Mouse (Mus musculus) heart, postnatal 0 days (tissue): ENCODE data around the gene 5730522E02Rik. TPM values are rescaled to one million over a fixed set of nuclear protein-coding genes. Genes with fewer than 3 reads are reported as not detected.

Experiments
- ATAC-seq: fragments of 200-750 bp; cut with Nextera tagmentation; 2 replicates; pipeline ENCODE4 v1.8.0; 2017; ENCODE audit warnings: low read depth, moderate number of reproducible peaks, moderate library complexity; ENCODE audit not compliant: insufficient read depth
- DNase-seq: peaks from one replicate; pipeline ENCODE4 v3.0.0-alpha.2; 2016; ENCODE audit warnings: low spot score
- H3K27ac ChIP-seq: fragments of 300-500 bp; sonication (generic); 2 replicates; pipeline ENCODE4 v1.5.1; 2014; ENCODE audit warnings: low read depth, mild to moderate bottlenecking
- H3K27me3 ChIP-seq: fragments of 300-500 bp; sonication (generic); 2 replicates; pipeline ENCODE4 v1.6.1; 2014; ENCODE audit warnings: low read length, mixed read lengths; ENCODE audit not compliant: control insufficient read depth, insufficient read depth
- H3K36me3 ChIP-seq: fragments of 300-500 bp; sonication (generic); replicated peaks from 2 replicates; pipeline ENCODE4 v1.6.1; 2014; ENCODE audit warnings: low read length, mixed read lengths; ENCODE audit not compliant: control insufficient read depth, insufficient read depth
- H3K4me1 ChIP-seq: fragments of 300-500 bp; sonication (generic); 2 replicates; pipeline ENCODE4 v1.6.1; 2014; ENCODE audit warnings: antibody characterized with exemption; ENCODE audit not compliant: control insufficient read depth, insufficient read depth
- H3K4me2 ChIP-seq: fragments of 300-500 bp; sonication (generic); 2 replicates; pipeline ENCODE4 v1.6.1; 2014; ENCODE audit warnings: low read depth, mild to moderate bottlenecking, low read length, moderate library complexity
- H3K4me3 ChIP-seq: fragments of 300-500 bp; sonication (generic); 2 replicates; pipeline ENCODE4 v1.5.1; 2014; ENCODE audit warnings: low read depth, low read length
- H3K9ac ChIP-seq: fragments of 300-500 bp; sonication (generic); replicated peaks from 2 replicates; pipeline ENCODE4 v1.6.1; 2014; ENCODE audit warnings: low read depth, low read length, mixed read lengths
- H3K9me3 ChIP-seq: fragments of 300-500 bp; sonication (generic); replicated peaks from 2 replicates; pipeline ENCODE4 v1.6.1; 2016; ENCODE audit warnings: low read length; ENCODE audit not compliant: control insufficient read depth
- CTCF ChIP-seq: IDR thresholded peaks from 2 replicates; pipeline ENCODE4 v1.5.1; 2016; ENCODE audit warnings: antibody characterized with exemption, control low read depth, low read depth
- EP300 ChIP-seq: IDR thresholded peaks from 2 replicates; pipeline ENCODE4 v1.6.1; 2016; ENCODE audit warnings: antibody characterized with exemption, low read depth
- WGBS: fragments of 180-500 bp; shearing (Covaris S2); extraction: QIAGEN DNeasy Blood & Tissue Kit; methylation state at CpG from one replicate; pipeline ENCODE4 v1.1.7; 2014; 5-methylcytosine and 5-hydroxymethylcytosine counted together
- polyA plus RNA-seq: library from polyadenylated mRNA; unstranded; fragments of >200 nt; fragmentation: Nextera tagmentation; extraction: Ambion mirVana; gene quantifications from 2 replicates; pipeline ENCODE4 v1.2.1, GENCODE M21; 2015
- total RNA-seq: library from RNA; depleted of rRNA; stranded (reverse); fragments of >200 nt; gene quantifications from 2 replicates; pipeline ENCODE4 v1.2.3, GENCODE M21; 2014; ENCODE audit warnings: low replicate concordance

5730522E02Rik gene
- total and polyA plus RNA-seq, 2 experiments from 2014 or later, result 0.52 TPM; not detected in 1

DNA sequence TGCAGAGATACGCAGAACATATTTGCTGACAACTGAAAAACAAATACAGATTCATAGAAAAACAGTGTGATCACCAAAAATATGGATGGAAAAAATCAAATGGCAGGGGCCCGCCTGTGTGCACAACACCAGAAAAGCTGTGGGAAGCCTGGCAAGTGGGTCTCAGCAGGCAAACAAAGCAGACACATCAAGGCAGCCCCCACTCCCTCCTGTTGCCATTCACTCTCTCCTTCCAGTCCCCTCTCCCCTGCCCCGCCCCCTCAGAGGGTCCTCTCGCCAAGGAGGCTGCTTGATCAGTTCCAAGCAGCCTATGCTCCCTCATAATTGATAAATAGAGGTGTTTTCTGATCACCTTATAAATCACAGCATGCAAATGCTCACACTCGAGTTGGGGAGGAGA, 357.5 kb downstream of the 5730522E02Rik start:
- H3K4me2 ChIP-seq, result no peak overlapping the region
- DNase-seq (no peak), ATAC-seq (no peak)
- H3K36me3 ChIP-seq, result no peaks in the 10 kb centered on the region
- no peaks in the 10 kb centered on the region for H3K27me3 ChIP-seq
- no peaks in the 10 kb centered on the region for H3K4me1 ChIP-seq
- no peaks in the 10 kb centered on the region for H3K9me3 ChIP-seq
- no peak overlapping the region for H3K4me3 ChIP-seq
- no peak overlapping the region for H3K27ac ChIP-seq
- no peak for TF ChIP-seq EP300
- no peak for TF ChIP-seq CTCF
- no peak overlapping the region for H3K9ac ChIP-seq
- 54% methylated on average over 5 of the region's 5 CpGs for WGBS

DNA sequence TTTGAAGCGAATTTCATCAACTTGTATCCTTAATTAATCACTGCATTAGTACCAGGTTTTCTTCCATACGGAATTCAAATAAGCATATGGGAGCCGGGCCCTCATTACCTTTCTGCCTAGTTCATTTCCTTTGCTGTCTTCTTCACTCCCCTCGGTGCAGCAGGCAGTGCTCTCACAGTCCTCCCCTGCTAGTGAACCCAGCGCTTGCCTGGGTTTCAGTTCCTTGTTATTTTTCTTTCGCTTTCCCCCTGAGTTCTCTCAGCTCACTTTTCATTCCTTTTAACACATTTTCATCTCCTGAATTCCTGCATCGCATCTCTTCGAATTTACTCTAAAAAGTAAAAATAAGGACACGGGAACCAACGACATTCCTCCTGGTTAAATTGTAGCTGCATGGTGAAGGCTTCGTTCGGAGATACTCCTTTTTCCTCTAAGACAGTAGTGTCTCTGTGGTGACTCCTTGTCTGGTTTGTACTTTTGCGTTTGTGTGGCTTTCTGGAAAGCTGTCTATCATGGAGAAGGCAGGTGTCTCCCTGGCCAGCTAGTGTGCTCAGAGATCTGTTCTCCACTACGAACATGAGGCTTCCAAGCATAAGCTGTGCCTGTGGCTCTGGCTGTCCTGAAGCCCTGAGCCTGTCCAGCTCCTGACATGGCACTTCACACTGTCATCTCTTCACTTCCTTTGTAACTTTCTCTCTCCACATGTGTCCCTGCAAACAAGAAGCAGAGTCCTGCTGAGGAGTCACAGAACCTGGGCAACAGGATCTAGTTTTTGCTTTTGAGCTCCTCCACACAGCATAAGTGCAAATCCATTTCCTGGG, 361.5 kb downstream of the 5730522E02Rik start:
- no peaks in the 10 kb centered on the region for H3K36me3 ChIP-seq
- no peaks in the 10 kb centered on the region for H3K9me3 ChIP-seq
- peak overlapping the region; percentile 20; the same call in 1 of the 2 replicates for H3K9ac ChIP-seq
- peak overlapping the region; percentile 31 for H3K4me3 ChIP-seq
- no peaks in the 10 kb centered on the region for H3K4me1 ChIP-seq
- no peaks in the 10 kb centered on the region for H3K27me3 ChIP-seq
- TF ChIP-seq EP300, result no peak
- no peak for TF ChIP-seq CTCF
- ATAC-seq, result peak; percentile 68
- peak; percentile 27 for DNase-seq
- H3K4me2 ChIP-seq, result peak overlapping the region; percentile 53
- WGBS, result 41% methylated on average over 14 of the region's 14 CpGs
- no peak overlapping the region for H3K27ac ChIP-seq

DNA sequence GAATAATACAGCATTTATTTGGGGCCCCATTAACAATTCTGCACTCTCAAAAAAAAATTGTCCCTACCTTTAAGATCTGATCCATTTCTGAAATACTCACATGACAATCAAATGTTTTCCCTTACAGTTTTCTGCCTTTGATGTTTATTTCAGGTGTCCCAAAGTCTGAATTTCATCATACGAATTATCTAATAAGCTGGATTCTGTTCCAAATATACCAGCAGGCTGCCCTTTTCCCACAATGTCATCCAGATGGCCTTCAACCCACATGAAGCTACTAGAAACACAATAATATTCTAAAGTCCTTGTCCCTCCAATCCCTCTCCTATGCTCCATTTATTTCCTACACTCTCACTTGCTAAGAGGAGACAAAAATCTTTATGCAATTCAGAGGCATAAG, 372.1 kb downstream of the 5730522E02Rik start:
- TF ChIP-seq CTCF (no peak), EP300 (no peak)
- no peak for DNase-seq
- Histone ChIP-seq H3K4me3 (no peak overlapping the region), H3K9me3 (no peaks in the 10 kb centered on the region), H3K27me3 (no peaks in the 10 kb centered on the region), H3K4me2 (no peak overlapping the region), H3K4me1 (0 out of 2 replicates have a peak, but pooled peaks cover 3% of the 10 kb centered on the region), H3K9ac (no peak overlapping the region), H3K36me3 (no peaks in the 10 kb centered on the region), H3K27ac (no peak overlapping the region)
- no peak for ATAC-seq
- 71% methylated on average over 1 of the region's 1 CpGs for WGBS

DNA sequence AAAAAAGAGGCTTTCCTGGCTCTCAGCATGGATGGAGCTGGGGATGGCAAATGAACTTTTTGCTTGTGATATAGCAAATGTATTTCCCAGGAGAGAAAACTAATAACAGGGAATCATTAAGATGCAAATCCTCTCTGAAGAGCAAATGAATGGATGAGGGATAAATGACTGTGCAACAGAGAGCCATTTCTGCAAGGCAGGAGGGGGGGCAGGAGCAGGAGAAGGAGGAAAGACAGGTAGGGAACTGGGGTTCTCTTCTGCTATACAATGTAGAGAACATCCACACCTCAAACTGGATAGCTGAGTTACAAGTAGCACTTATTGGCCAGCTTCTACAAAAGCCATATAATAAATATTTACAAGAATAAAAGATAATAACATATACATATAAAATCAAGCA, 390.8 kb downstream of the 5730522E02Rik start:
- ATAC-seq (no peak), DNase-seq (no peak)
- Histone ChIP-seq H3K4me3 (no peak overlapping the region), H3K36me3 (no peaks in the 10 kb centered on the region), H3K27me3 (no peaks in the 10 kb centered on the region), H3K9me3 (no peaks in the 10 kb centered on the region), H3K27ac (no peak overlapping the region), H3K4me2 (no peak overlapping the region), H3K9ac (no peak overlapping the region), H3K4me1 (no peaks in the 10 kb centered on the region)
- TF ChIP-seq CTCF (no peak), EP300 (no peak)

DNA sequence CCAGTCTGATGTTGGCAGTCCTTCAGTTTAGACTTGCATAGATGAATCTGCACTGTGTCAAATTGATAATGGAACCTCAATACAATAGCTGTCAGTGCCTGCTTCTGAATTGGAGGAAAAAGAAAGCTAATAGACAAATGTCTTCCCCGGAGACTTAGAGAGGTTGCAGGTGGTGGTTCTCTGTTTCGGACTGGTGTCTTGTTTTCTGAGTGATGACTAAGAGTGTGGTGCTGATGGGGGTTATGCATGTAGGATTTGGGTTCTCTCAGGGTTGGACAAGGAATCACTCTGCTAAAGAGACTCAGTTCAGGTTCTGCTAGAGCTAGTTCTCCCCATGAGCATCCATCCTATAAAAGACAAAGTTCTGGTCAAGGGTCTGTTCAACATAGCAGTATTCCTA, 397.1 kb downstream of the 5730522E02Rik start:
- no peaks in the 10 kb centered on the region for H3K27me3 ChIP-seq
- TF ChIP-seq EP300, result no peak
- TF ChIP-seq CTCF, result no peak
- no peaks in the 10 kb centered on the region for H3K36me3 ChIP-seq
- H3K4me1 ChIP-seq, result no peaks in the 10 kb centered on the region
- no peak overlapping the region for H3K4me2 ChIP-seq
- no peak for DNase-seq
- ATAC-seq, result no peak
- 60% methylated on average over 2 of the region's 2 CpGs for WGBS
- H3K9ac ChIP-seq, result no peak overlapping the region
- H3K4me3 ChIP-seq, result no peak overlapping the region
- H3K9me3 ChIP-seq, result no peaks in the 10 kb centered on the region
- no peak overlapping the region for H3K27ac ChIP-seq

DNA sequence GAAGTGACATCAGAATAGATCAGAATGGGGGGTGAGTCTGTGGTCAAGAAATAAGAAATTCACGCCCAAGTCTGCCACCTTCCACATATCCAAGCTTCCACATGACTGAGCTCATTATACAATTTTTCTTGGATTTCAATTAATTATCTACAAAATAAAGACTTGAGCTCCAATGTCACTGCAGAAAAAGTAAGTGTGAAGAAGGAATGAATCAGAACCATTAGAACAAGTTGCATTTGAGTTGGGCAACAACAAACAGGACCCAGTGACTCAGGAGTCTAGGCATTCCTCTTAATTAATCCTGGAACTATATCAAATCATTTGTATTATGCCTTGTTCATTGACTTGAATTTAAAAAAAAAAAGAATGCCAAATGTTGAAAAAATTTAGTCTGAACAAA, 422.9 kb downstream of the 5730522E02Rik start:
- Histone ChIP-seq H3K9ac (no peak overlapping the region), H3K9me3 (no peaks in the 10 kb centered on the region), H3K36me3 (no peaks in the 10 kb centered on the region), H3K27me3 (no peaks in the 10 kb centered on the region), H3K4me2 (no peak overlapping the region), H3K27ac (no peak overlapping the region), H3K4me3 (no peak overlapping the region), H3K4me1 (no peaks in the 10 kb centered on the region)
- 97% methylated on average over 1 of the region's 1 CpGs for WGBS
- no peak for DNase-seq
- TF ChIP-seq EP300 (no peak), CTCF (no peak)
- no peak for ATAC-seq
